Mouse (Mus musculus) layer of hippocampus, adult 8-10 months (tissue): ENCODE measurements around the gene Hoxd3. TPM values are rescaled to one million over a fixed set of nuclear protein-coding genes. Genes with fewer than 3 reads are reported as not detected.

Experiments
- DNase-seq, 2 experiments: peaks; one replicate each; pipeline ENCODE4 v3.0.0; 2022; ENCODE audit warnings: low spot score in 2 of 2
- microRNA-seq, 2 experiments: library from miRNA; unstranded; fragments of <30 nt; microRNA quantifications; one replicate each; pipeline ENCODE4 v1.2.0; 2022
- total RNA-seq, 4 experiments: library from RNA; stranded (reverse); gene quantifications; 2 replicates each; pipeline ENCODE4 v1.2.4; 2022

The Hoxd3 gene
- total RNA-seq, 4 experiments from 2014 or later: not detected

GRCm38 (mm10) chr2:74774359-74774758 is 62.6 kb downstream of the Hoxd3 start:
- DNase-seq: no peak

DNA sequence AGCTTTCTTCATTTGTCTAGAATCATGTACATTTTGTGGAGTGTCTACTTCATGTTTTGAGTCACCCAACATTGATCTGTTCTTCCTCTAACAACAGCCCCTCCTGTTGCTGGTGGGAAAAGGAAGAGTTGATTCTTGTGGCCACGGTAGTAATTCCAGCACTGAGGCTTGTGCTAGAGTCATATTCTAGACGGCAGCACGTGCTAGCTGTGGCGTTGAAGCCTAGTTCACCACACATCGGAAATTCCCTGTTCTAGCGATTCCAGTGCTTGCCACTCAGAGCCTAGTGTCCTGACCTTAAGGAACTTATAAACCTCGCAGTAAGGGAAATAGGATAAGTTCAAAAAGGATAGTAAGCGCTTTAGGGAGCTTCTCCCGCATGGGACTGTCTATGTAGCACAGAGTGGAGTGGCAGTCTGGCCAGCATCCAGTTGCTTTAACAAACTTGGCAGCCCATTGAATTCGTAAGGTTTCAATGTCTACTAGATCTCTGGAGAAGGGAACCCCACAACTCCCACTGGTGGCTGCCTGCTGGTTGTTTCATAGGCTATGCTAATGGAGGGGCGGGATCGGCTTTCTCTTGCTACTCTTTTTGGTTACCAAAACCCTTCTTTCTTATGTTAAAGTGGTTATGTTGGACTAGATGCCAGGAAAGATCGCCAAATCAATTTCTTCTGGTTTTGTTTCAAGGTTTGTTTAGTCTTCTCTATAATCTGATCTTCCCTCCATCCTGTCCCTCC is 66.0 kb downstream of the Hoxd3 start:
- no peak for DNase-seq

- no peak for DNase-seq
Measured at GRCm38 (mm10) chr2:74781386-74781785, 69.7 kb downstream of the Hoxd3 start.

DNA sequence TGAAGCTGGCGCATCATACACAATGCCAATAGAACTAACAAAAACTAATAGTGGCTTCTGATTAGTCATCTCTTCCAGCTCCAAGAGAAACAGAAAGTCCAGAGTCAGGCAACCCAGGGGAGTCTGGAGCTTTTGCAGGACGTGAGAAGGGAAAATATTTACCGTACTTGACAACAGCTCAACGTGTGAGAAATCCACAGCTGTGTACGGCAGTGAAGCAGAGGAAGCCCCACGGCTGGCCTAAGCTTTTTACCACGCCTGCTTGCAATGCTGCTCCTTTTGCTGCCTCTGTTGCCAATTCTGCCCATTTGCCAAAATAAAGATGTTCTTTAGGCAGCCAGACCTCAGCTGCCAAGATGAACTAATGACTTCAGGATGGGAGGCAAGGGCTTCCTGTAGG is 83.8 kb downstream of the Hoxd3 start:
- DNase-seq: no peak

Small RNA genes within 50 kb of the gene (microRNA-seq; reads per million reads assigned to microRNA genes)
- gene Gm44463: 0 reads per million in 2 experiments
- 71.1 to 114 reads per million in 2 experiments for gene Mir10b

Other genes starting within 250 kb of the Hoxd3 start
- 10 to 100 TPM; 49.6 to 66.6 (median 60.5) TPM for gene Lnpk, start 132.5 kb upstream of the Hoxd3 start, total RNA-seq
- gene Evx2, start 52.4 kb upstream of the Hoxd3 start, total RNA-seq: not detected
- not detected for gene Hoxd13, start 43.6 kb upstream of the Hoxd3 start, total RNA-seq
- not detected for gene Hoxd12, start 36.9 kb upstream of the Hoxd3 start, total RNA-seq
- not detected for gene Hoxd11, start 32.4 kb upstream of the Hoxd3 start, total RNA-seq
- not detected for gene Hoxd10, start 20.0 kb upstream of the Hoxd3 start, total RNA-seq
- gene Hoxd9, start 14.2 kb upstream of the Hoxd3 start, total RNA-seq: not detected
- not detected for gene Hoxd8, start 7.3 kb upstream of the Hoxd3 start, total RNA-seq
- gene Hoxd4, start within 50 bp of the Hoxd3 start, total RNA-seq: not detected
- not detected for gene Gm28230, start 14.8 kb downstream of the Hoxd3 start, total RNA-seq
- gene Hoxd1, start 51.1 kb downstream of the Hoxd3 start, total RNA-seq: under 1 TPM in 2 of 4 experiments, not detected in 2; 0.17 to 0.27 TPM
- 10 to 100 TPM; 41.0 to 46.5 (median 43.9) TPM for gene Mtx2, start 113.9 kb downstream of the Hoxd3 start, total RNA-seq